Mouse (Mus musculus) 3134 (cell line): Measurements from ENCODE around the gene Lcn8.
"Not testable (repeated sequence)": the region's sequence is repeated elsewhere in the genome, so short reads cannot be mapped to it uniquely, and the experiment has no call there.

Experiments
- DNase-seq: peaks from one replicate; pipeline ENCODE4 v3.0.0-alpha.2; 2011; ENCODE audit warnings: low spot score; ENCODE audit not compliant: insufficient read length; ENCODE audit errors: extremely low read depth

Lcn8 gene

GRCm38 (mm10) chr2:25663511-25663910 is 10.6 kb downstream of the Lcn8 start:
- no peak for DNase-seq

GRCm38 (mm10) chr2:25664125-25664524 is 11.2 kb downstream of the Lcn8 start:
- DNase-seq = no peak

DNA sequence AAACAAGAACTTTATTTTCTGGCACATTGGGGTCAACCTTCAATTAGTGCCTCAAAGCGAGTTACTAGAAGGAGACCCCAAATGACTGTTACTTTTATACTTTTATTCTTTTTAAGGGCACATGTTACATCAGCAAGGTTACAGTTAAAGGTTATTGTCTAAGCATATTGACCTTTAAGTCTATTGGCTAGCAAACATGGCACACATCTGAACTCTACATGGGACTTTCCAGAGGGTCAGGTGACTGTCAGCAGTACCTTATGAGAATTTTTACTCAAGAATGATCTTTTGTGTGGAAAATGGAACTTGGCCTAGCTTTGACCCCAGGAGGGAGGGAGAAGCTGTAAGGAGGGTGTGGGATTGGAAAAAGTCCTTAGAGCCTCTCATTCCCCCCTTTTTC is 13.6 kb downstream of the Lcn8 start:
- no peak for DNase-seq

GRCm38 (mm10) chr2:25676486-25676885 is 23.6 kb downstream of the Lcn8 start, which contains the start of gene Lcn6:
Gene Lcn6 (plus strand): TSS chr2:25676786.
- DNase-seq = no peak

DNA sequence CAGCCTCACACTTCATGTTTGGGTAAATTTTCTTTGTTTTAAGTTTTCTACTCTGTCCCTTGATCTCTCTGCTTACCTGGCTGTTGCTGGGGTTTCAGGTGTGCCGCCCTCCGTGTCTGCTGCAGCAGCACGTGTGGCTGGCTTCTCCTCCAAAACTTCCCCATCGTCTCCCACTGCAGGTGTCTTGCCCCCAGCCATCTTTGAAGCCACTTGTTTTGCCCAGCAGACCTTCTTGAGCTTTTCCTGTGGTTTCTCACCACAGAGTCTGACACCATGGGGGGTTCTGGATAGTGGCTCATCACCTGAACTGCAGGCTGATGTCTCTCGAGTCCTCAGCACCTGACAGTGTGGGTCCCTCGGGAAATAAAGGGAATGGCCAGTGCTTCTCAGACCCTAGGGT is 26.6 kb downstream of the Lcn8 start:
- no peak for DNase-seq

DNA sequence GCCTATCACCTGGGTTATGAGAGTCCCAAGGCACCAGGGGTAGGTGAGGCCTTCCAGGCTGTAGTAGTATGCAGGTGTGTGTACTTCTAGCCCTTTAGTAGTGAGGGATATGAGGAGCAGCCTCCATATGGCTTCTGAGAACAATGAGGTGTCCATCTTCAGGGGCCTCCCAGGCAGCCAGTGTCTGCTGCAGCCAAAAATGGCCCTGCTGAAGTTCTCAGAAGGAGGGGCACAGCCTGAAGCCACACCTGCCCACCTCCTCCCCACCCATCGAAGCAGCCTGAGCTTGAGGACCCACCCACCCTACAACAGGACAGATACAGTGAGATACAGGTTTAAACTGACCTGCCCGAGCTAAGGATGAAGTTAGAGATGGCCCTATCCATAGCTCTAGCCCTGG is 29.5 kb downstream of the Lcn8 start, which contains the start of gene Lcn10:
Gene Lcn10, plus strand, starts transcription at position 301 of the 400 bp plus-strand sequence.
- no peak for DNase-seq

- DNase-seq = no peak
These were observed 34.0 kb downstream of the Lcn8 start for GRCm38 (mm10) chr2:25686941-25687340.

DNA sequence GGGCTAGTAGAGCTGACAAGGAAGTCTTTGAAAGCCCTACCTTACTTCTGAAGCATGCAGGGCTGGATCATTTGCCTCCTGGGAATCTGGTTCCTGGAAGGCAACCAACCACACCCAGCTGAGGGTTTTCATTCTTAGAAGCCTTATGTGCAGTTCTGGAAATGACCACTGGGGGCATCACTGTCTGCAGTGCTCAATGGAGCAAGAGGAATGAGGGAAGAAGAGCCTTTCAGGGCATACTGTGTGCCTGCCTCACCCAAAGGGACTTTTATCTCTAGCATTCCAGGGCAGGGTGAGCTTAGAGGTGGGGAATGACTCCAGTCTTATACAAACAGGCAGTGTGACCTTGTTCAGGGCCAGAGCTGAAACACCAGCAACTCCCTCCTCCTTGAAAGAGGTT is 41.7 kb downstream of the Lcn8 start:
- peak; percentile 44 for DNase-seq

DNA sequence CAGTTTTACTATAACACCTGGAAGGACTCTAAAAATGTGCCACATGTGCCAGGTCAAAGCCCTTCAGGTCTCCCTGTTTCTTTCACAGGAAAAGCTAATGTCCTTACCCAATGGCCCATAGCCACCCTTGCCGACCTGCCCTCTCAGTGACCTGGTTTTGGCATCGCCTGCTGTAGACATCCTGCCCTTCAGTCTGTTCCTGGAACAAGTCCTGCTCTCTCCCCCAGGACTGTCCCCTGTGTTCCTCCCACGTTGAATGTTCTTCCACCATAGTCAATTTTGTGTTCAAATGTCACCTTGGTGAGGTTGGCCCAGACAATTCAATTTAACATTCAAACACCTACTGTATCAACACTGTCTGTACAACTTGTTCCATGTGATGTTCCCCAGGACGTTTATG is 44.0 kb downstream of the Lcn8 start:
- no peak for DNase-seq

DNA sequence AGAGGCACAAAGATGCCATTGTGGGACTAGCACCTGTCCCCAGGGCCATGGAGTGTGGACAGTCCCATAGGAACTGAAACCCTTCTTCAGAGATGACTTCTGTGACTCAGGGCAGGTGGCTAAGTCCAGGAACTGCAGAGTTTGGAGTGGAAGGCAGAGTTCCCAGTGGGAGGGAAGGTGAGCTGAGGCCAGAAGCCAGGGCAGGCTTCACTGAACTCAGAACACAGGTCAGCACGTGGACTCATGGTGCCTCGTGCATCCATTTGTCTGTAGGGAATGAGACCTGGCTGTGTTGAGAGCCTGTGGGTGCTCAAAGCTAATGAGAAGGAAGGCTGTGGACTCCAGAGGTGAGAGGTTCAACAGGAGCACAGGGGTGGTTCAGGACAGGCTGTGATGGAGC is 45.8 kb downstream of the Lcn8 start:
- DNase-seq = no peak

GRCm38 (mm10) chr2:25699743-25700142 is 46.8 kb downstream of the Lcn8 start, which contains the start of gene Obp2a:
Gene Obp2a (plus strand): TSS chr2:25700043.
- not testable (repeated sequence) for DNase-seq

DNA sequence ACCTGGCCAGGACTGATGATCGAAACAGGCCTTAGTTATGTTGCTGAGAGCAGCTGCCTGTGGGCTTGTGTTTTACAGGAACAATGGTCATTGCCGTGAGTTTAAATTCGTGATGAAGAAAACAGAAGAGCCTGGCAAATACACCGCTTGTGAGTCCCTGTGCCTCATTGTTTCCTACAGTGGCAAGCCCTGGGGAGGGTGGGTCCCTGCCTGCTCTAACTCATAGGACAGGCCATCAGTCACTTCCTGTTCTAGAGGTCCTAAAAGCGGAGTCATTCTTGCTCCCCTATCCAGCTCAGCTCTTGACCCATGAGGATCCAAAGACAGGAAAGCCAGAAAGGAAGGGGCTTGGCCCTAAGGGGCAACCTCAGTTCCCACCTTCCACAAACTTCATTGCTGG is 48.1 kb downstream of the Lcn8 start:
- no peak for DNase-seq

DNA sequence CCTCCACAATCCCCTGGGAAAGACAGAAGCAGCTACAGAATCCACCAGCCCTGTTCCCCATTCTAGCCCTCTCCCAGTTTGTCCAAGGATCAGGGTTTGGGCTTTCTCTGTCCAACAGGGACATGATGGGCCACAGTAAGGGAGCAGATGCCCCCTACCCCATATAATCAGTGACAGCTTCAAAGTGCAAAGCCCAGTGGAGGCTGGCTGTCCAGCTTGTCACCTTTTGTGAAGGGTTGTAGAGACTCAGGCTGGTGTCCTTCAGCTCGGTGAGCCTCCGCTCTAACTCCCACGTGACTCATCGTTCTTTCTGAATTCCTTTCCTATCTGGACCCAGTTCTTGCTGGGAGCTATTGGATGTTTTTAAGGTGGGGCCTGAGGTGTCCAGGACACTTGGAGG is 50.8 kb downstream of the Lcn8 start:
- DNase-seq = no peak
